Mouse (Mus musculus) neutrophil, adult 5-6 weeks (primary cell): Measurements from ENCODE around the gene Ppp1r12b. TPM values are rescaled to one million over a fixed set of nuclear protein-coding genes. Genes with fewer than 3 reads are reported as not detected.
A peak's percentile ranks its signal among the peaks of the same experiment; 100 is the strongest.
"Not testable (repeated sequence)": the region's sequence is repeated elsewhere in the genome, so short reads cannot be mapped to it uniquely, and the experiment has no call there.

Source experiments
- ATAC-seq: fragments of 151-379, 151-347 bp; 2 replicates; pipeline ENCODE4 v1.8.0; 2017; ENCODE audit warnings: mild to moderate bottlenecking, moderate TSS enrichment; ENCODE audit not compliant: insufficient number of reproducible peaks, poor library complexity, low FRiP score, severe bottlenecking; ENCODE audit errors: extremely low read depth
- total RNA-seq: library from RNA; stranded (forward); fragments of 200-1000 nt; gene quantifications from 2 replicates; pipeline ENCODE4 v1.2.3, GENCODE M21; 2017

Gene Ppp1r12b
- total RNA-seq, 1 experiment from 2014 or later = 12.9 TPM

- ATAC-seq = no peak
Measured at GRCm38 (mm10) chr1:134865552-134865951, 90.2 kb downstream of the Ppp1r12b start.

DNA sequence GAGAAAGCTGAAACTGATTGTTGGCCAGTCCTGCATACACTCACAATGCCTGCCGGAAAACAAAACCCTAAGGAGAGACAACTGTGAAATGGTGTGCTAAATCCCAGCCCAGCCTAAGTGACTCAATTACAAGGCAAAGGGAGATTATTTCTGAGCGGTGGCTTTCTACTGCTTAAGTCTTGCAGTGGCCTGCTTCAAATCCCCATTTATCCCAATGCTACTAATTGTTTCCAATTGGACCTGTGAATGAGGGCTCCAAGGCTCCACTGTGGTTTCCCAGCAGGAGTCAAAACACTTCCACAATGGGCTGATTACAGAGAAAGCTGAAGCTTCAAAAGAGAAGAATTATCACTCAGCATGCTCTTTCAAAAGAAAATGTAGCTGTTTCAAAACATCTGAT, 95.2 kb downstream of the Ppp1r12b start:
- ATAC-seq = no peak

DNA sequence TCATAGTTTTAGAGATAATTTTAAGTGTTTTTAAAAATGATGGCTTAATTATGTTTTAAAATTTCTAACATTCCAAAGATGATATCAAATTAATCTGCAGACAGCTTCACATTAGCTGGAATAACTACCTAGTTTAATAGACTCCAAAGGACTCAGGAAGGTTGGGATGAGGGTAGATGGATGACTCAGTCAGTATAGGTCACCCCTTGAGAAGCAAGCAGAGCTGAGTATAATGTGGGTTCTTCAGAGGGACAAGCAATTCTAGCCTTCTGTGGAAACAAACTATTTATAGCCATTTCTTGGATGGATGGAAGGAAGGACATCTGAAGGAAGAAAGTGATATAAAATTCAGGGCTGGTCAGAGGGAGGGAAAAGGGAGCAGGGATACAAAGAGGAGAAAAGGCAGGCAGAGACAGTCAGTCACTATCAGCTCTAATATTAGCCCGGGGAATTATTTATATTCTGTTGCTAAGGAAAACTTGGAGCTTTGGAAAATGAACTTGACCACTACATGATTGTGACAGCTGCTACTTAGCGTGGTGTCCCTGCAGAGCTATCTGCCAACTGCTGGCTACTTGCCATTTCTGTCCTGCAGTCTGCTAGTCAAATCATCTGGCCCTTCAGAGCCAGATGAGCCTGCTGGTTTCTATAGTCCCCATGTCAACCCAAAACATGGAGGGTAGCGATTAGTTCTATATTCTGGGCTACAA, 97.2 kb downstream of the Ppp1r12b start:
- ATAC-seq = no peak

DNA sequence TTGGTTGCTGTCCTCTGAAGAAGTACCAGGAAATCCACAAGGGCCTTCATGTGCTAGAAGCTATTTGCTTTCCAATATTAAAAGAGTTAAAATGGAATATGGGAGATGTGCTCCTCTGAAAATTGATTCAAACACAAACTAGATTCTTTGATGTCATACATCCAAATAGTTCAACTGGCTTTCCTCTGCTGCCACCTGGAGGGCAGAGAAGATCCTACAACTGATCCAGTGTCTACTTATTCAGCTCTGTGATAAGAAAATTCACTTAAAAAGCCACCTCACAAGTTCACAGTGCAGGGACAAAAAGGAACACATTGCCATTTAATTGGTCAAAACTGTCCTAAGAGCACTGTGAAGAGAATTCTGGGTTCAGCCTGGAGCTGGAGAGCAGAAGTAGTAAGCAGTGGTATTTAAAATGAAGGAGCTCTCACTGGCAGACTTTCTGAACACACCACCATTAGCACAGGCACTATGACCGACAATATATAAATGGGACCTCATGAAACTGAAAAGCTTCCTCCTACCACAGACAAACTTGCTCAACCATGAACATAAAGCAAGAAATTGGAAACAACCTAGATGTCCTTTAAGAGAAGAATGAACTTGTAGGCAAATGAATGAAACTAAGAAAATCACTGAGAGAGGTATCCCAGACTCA, 101.3 kb downstream of the Ppp1r12b start:
- 0 out of 2 replicates have a peak, but pooled peaks have one; percentile 69 for ATAC-seq

GRCm38 (mm10) chr1:134852797-134853196, 102.9 kb downstream of the Ppp1r12b start:
- no peak for ATAC-seq

- no peak for ATAC-seq
Measured at GRCm38 (mm10) chr1:134851211-134851610, 104.5 kb downstream of the Ppp1r12b start.

DNA sequence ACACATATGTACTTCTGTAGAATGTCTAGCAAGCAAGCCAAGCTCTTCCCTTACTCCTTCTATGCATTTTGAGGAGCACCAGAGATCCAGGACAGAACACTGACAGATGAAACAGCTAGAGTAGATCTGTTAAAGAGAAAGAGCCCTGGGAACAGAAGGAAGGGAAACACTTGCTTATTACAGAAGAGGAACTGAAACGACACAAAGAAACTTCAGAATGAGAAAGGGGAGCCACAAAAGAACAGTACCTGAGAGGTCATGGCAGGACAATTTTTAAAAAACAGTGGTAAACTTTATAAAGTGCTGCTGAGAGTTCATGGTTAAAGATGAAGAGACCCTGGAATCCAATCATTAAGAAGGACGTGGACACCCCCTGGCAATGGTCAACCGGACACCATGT, 105.4 kb downstream of the Ppp1r12b start:
- no peak for ATAC-seq

- no peak for ATAC-seq
Measured at GRCm38 (mm10) chr1:134847851-134848250, 107.9 kb downstream of the Ppp1r12b start.

DNA sequence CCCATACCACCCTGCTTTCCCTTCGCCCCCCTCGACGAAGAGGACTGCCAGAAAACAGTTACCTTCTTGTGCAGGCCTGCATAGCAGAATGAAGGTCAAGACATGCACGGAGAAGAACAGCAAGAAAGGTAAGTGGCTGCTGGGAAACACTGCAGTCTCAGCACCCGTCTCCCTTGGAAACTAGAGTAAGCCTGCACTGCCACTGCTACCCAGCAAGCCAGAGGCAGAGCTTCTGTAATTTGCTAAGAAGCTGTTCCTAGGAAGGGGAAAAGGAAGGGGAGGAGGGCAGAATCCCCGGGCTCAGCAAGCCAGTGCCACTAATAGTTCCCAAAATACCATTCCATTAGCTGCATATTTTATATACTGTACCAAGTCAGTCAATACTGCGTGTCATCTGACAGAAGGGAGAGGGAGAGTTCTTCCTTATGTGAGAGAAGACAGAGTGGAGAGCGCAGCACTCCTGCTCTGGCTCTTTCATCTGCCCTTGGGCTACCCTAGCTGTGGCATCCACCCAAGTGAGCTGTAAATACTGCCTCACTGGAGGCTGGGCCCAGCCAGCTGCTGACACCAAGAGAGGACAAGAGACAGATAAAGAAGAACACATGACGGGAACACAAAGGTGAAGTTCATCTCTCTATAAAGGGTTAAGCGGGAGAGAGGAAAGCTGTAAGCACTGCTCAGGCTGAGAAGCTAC, 109.3 kb downstream of the Ppp1r12b start:
- ATAC-seq = no peak

DNA sequence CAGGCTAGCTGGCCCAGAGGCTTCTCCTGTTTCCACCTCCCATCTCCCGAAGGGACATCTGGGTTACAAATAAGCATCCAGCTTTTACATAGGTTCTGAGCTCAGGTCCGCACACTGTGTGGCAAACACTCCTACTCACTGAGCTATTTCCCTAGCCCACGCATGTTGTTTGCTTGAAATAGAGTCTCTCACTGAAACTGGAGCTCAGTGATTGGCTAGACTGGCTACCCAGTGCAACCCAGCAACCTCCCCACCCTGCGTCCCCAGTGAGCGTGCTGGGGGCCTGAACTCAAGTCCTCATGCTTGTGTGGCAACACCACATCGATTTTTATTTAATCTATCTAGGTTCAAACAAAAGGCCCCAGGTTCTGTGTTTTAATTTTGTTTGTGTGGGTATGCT, 112.4 kb downstream of the Ppp1r12b start:
- no peak for ATAC-seq

DNA sequence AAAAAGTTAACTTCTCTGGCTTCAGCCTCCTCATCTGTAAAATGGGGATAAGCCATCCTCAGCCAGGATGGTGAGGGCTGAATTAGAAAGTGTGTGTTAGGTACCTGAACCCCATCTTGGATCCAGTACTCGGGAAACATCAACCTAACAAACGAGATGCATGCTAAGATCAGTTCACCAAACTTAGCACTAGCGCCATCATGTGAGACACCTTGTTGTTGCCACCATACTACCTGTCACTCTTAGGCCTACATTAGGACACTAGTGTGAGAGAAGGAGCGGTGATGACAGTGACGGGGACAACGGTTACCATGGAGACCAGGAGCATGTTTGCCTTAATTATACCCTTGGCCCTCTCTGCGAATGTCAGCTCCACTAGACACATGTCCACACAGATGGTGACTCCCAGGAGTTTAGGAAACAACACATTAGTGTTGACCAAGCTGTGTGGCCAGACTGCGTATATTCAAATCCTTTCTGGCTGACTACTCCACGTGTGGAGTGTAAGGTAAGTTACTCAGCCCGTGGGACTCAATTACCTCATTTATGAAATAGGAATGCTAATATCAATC, 118.7 kb downstream of the Ppp1r12b start:
- ATAC-seq = no peak

DNA sequence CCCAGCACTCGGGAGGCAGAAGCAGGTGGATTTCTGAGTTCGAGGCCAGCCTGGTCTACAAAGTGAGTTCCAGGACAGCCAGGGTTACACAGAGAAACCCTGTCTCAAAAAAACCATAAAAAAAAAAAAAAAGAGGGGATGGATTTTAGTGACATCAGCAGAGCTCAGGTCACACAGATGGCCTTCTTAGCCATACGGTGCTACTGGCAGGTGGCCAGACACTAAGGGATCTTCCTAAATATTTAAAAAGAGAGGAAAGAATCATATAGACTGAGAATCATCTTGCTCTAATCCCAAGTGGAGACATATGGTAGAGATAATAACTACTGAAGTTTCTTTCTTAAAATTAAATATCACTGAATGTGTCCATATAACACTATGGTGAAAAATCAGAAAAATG, 124.9 kb downstream of the Ppp1r12b start:
- not testable (repeated sequence) for ATAC-seq

DNA sequence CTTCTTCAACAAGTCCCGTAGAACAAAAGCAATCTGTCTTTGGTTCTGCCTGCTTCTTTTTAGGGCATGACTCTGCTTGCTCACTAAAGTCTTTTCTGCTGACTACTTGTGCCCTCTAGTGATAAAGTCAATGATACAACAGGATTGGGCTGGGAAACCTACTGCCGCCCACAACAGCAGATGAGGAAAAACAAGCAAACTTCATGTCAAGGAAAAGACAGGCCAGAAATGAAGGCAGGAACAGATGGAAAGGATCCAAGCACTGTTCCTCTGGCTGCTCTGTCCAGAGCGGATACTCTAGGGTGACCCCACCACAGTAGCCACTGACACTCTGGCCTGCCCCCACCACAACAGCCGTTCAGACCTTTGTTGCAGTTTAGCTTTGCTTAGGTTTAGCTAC, 126.1 kb downstream of the Ppp1r12b start:
- ATAC-seq = no peak

DNA sequence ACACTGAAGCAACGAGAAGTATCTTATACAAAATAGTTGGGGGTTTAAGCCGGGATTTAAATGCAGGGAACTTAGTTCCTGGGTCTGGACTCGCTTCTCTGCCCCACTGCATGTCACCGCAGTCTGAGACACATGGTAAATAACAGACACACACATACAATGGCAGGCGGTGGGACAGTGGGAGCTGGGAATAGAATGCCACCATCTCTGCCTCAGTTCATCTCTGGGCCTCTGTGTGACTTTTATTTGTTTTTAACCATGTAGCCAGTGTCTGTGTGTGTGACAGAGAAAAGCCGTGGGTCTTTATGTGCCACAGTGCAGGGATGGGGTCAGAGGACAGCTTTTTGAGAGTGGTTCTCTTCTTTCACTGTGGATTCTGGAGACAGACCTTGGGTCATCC, 130.8 kb downstream of the Ppp1r12b start:
- no peak for ATAC-seq

GRCm38 (mm10) chr1:134823842-134824241, 131.9 kb downstream of the Ppp1r12b start:
- ATAC-seq = no peak

DNA sequence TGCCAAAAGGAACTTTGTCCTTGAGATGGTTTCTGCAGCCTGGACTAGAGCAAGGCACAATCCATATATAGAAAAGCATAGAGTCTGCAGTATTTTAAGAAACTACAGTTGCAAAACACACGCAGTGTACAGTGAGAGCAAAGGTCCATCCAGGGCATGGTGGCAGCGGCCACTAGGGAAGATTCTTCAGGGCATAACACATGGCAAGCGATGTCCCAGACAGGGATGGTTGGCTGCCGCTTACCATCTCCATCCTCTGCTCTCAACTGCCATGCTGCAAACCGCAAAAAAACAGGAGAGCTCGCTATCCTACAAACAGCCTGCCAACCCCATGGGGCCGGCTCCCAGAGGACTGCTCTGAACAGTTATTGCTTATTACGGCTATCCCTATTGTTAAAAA, 132.4 kb downstream of the Ppp1r12b start:
- no peak for ATAC-seq

DNA sequence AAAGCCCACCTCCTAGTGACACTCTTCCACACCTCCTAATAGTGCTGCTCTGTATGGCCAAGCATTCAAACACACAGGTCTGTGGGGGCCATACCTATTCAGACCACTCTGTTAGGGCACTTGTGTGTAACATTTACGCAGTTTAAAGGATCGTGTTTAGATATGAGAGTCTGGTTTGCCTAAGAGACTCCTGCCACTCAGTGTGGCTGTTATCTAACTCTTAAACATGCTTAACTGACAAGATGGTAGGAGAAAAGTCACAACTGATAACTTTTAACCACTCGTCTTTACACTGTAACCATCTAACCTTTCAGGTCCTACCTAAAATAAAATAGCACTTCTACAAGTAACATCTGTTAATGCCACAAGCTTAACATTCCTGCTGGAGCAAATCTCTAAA, 134.9 kb downstream of the Ppp1r12b start:
- no peak for ATAC-seq

DNA sequence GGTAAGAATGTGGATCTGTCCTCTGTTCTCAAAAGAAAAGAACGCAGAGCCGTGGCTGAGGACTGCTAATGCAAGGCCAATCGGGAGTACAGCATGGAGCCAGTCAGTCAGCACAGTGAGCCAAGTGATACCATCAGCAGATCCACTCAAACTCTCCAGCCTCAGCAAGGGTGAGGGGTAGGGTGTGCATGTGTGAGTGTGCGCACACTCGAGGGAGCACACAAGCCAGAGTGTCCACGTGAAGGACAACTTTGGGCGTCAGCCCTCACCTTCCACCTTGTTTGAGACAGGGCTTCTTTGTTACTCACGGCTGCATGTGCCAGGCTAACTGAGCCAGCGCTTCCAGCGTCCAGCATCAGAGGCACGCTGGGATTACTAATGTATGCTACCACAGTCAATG, 136.5 kb downstream of the Ppp1r12b start:
- no peak for ATAC-seq

- ATAC-seq = no peak
Measured at GRCm38 (mm10) chr1:134818716-134819115, 137.0 kb downstream of the Ppp1r12b start.
